ENCODE assay signal across 27 mouse cellular contexts in genomic region chr11:62498802-62499201, GRCm38 (mm10). TPM values are rescaled to one million over a fixed set of nuclear protein-coding genes. Genes with fewer than 3 reads are reported as not detected.
DNase-seq lines count a peak whose midpoint lies in the region; ATAC-seq and TF ChIP-seq lines count a peak whose summit lies in the region.
"Had no signal": no experiment of that assay in that cellular context is flagged by ENCODE, and none has a peak within 500 bp of the region (broad histone marks: within the 10 kb centered on the region; RNA-seq: fewer than 3 reads in every experiment).

No protein-coding gene starts in this region.

- no peak overlapping the region for H3K9ac ChIP-seq in ES-Bruce4 (ENCODE audit: low read depth, poor library complexity, severe bottlenecking)
- H3K9ac ChIP-seq in ES-E14 (ENCODE audit: insufficient read depth, low read depth, low read length, poor library complexity, severe bottlenecking): no peak overlapping the region; the same call in 1 of the 2 replicates
- H3K9ac ChIP-seq in midbrain, embryonic 14.5 days (replicated peaks; ENCODE audit: low read length): no peak overlapping the region

- DNase-seq in ES-CJ7 (ENCODE audit: low read depth, low spot score) (peak; percentile 63), ES-E14 (ENCODE audit: low read depth, low spot score) (no peak), R1 (ENCODE audit: low read depth, low spot score) (peak; percentile 78)
- DNase-seq in forebrain, embryonic 10.5 days (ENCODE audit: extremely low spot score, low spot score): no peak
- no peak for DNase-seq in B cell, adult 2 months
- no peak for DNase-seq in midbrain, embryonic 14.5 days
- DNase-seq: adrenal gland, adult 2 months; adrenal gland, adult 8-10 months; adrenal gland, postnatal 10 days; adrenal gland, postnatal 14 days; adrenal gland, postnatal 25 days; adrenal gland, postnatal 36 days; cerebellum, adult 11 months; cerebellum, adult 11-12 months; cerebellum, adult 18-20 months; cerebellum, adult 2 months; cerebellum, adult 8-10 months; cerebellum, adult 9-10 months; cerebellum, adult 9-11 months; cerebellum, postnatal 10 days had no signal

- no peak for TF ChIP-seq CTCF in ES-Bruce4 (IDR thresholded peaks at IDR 0.05; ENCODE audit: low read depth, low read length)

- H3K27ac ChIP-seq in ES-Bruce4 (ENCODE audit: insufficient read depth, low read length) (peak overlapping the region; percentile 34), ES-E14 (ENCODE audit: insufficient read depth, low read depth, low read length, poor library complexity, severe bottlenecking) (peak overlapping the region; percentile 69; the same call in 1 of the 2 replicates)
- H3K27ac ChIP-seq in forebrain, embryonic 10.5 days: no peak overlapping the region
- H3K27ac ChIP-seq in midbrain, embryonic 14.5 days (replicated peaks; ENCODE audit: low read depth, low read length): no peak overlapping the region

- TF ChIP-seq EP300 in ES-Bruce4 (IDR thresholded peaks at IDR 0.05; ENCODE audit: insufficient read depth, low read depth, low read length): no peak

- H3K4me3 ChIP-seq in ES-Bruce4 (ENCODE audit: low read depth, low read length) (no peak overlapping the region), ES-E14 (ENCODE audit: insufficient read depth in 1 of 2, low read depth in 1 of 2, low read length in 2 of 2, poor library complexity in 1 of 2, severe bottlenecking in 1 of 2) (no peak overlapping the region)
- H3K4me3 ChIP-seq in forebrain, embryonic 10.5 days: no peak overlapping the region
- H3K4me3 ChIP-seq in midbrain, embryonic 14.5 days (replicated peaks; ENCODE audit: low read depth, low read length): no peak overlapping the region

- H3K27me3 ChIP-seq in ES-Bruce4 (ENCODE audit: control insufficient read depth, insufficient read depth, low read length, poor library complexity, severe bottlenecking): no peaks in the 10 kb centered on the region
- no peaks in the 10 kb centered on the region for H3K27me3 ChIP-seq in forebrain, embryonic 10.5 days (ENCODE audit: poor library complexity, severe bottlenecking)
- H3K27me3 ChIP-seq in midbrain, embryonic 14.5 days (ENCODE audit: control insufficient read depth, insufficient read depth, low read length): no peaks in the 10 kb centered on the region
- H3K27me3 ChIP-seq: CH12.LX, Patski had no signal

- WGBS in forebrain, embryonic 10.5 days: 77% methylated on average over 2 of the region's 2 CpGs
- WGBS in midbrain, embryonic 14.5 days: 75% methylated on average over 2 of the region's 2 CpGs

- H3K4me1 ChIP-seq in ES-Bruce4 (ENCODE audit: control insufficient read depth, insufficient read depth, low read length): peaks cover 6% of the 10 kb centered on the region
- peaks cover 13 to 34% of the 10 kb centered on the region in 2 experiments for H3K4me1 ChIP-seq in ES-E14 (ENCODE audit: control insufficient read depth in 2 of 2, insufficient read depth in 2 of 2, low read length in 2 of 2, poor library complexity in 1 of 2)
- H3K4me1 ChIP-seq in forebrain, embryonic 10.5 days: peaks cover 22% of the 10 kb centered on the region
- H3K4me1 ChIP-seq in midbrain, embryonic 14.5 days (ENCODE audit: control insufficient read depth, insufficient read depth, low read length): no peaks in the 10 kb centered on the region

- H3K9me3 ChIP-seq in ES-Bruce4 (replicated peaks; ENCODE audit: control insufficient read depth, insufficient read depth, low read length, poor library complexity, severe bottlenecking) (no peaks in the 10 kb centered on the region), ES-E14 (ENCODE audit: control insufficient read depth, insufficient read depth, low read depth, low read length) (no peaks in the 10 kb centered on the region)
- H3K9me3 ChIP-seq in forebrain, embryonic 10.5 days: no peaks in the 10 kb centered on the region
- H3K9me3 ChIP-seq in midbrain, embryonic 14.5 days (ENCODE audit: control insufficient read depth, low read length): no peaks in the 10 kb centered on the region
- H3K9me3 ChIP-seq: G1E had no signal

- in situ Hi-C loops in ES-E14 (cut with MboI; ENCODE audit: low sequenced_read_pairs in 2 of 2, unreplicated experiment in 2 of 2): no loop called here

- ATAC-seq in cerebellum, adult (ENCODE audit: insufficient number of reproducible peaks, low FRiP score, low TSS enrichment): no peak
- no peak for ATAC-seq in midbrain, embryonic 14.5 days (ENCODE audit: low FRiP score, low TSS enrichment)
- ATAC-seq: activated CD4-positive, CD25-positive, alpha-beta regulatory T cell, adult 4 months; CD4-positive, CD25-positive, alpha-beta regulatory T cell, adult 4 months; Patski had no signal

- H3K36me3 ChIP-seq in ES-Bruce4 (ENCODE audit: control insufficient read depth, insufficient read depth, low read length, poor library complexity, severe bottlenecking) (no peaks in the 10 kb centered on the region; the same call in 1 of the 2 replicates), ES-E14 (ENCODE audit: control insufficient read depth, insufficient read depth, low read length, poor library complexity, severe bottlenecking) (no peaks in the 10 kb centered on the region)
- H3K36me3 ChIP-seq in forebrain, embryonic 10.5 days (replicated peaks): 0 out of 2 replicates have a peak, but pooled peaks cover under 1% of the 10 kb centered on the region
- no peaks in the 10 kb centered on the region for H3K36me3 ChIP-seq in midbrain, embryonic 14.5 days (ENCODE audit: control insufficient read depth, insufficient read depth, low read length)

- no peak for TF ChIP-seq POLR2A in ES-Bruce4 (IDR thresholded peaks at IDR 0.05; ENCODE audit: insufficient read depth, low read length)

- H3K4me2 ChIP-seq in midbrain, embryonic 14.5 days (ENCODE audit: low read length): no peak overlapping the region

TF ChIP-seq in ES-E14, 5 proteins besides CTCF, POLR2A, EP300 and RAD21:
- TF ChIP-seq HCFC1 (IDR thresholded peaks at IDR 0.05; ENCODE audit: borderline replicate concordance, insufficient read depth, low read length) (no peak), MAFK (IDR thresholded peaks at IDR 0.05; ENCODE audit: insufficient read depth, low read depth, low read length) (no peak), CHD2 (IDR thresholded peaks at IDR 0.05; ENCODE audit: low read depth, low read length) (no peak), ZNF384 (IDR thresholded peaks at IDR 0.05; ENCODE audit: low read depth, low read length) (no peak), ZC3H11A (IDR thresholded peaks at IDR 0.05; ENCODE audit: borderline replicate concordance, low read depth, low read length) (no peak)

RNA-seq across cellular contexts. Expression of gene Cenpv, which starts 40.3 kb away (rescaled TPM):
- 66.9 and 77.3 TPM in 2 replicates for polyA plus RNA-seq in ES-Bruce4 (2011; ENCODE audit: insufficient read depth, insufficient read length, low read depth, missing spikeins)
- total RNA-seq in ES-E14 (2012; rRNA removed): 66.5 and 68.0 TPM in 2 replicates
- polyA plus RNA-seq in forebrain, embryonic 10.5 days (2016; fragmentation: Nextera tagmentation; extraction: Ambion mirVana): 35.6 and 38.6 TPM in 2 replicates
- 72.2 and 89.3 TPM in 2 replicates for polyA plus RNA-seq in midbrain, embryonic 14.5 days (2014; fragmentation: Nextera tagmentation; extraction: Ambion mirVana)

RNA-seq across cellular contexts. Expression of gene Ncor1, which starts 40.5 kb away (rescaled TPM):
- polyA plus RNA-seq in ES-Bruce4 (2011; ENCODE audit: insufficient read depth, insufficient read length, low read depth, missing spikeins): 281 and 327 TPM in 2 replicates
- 186 and 206 TPM in 2 replicates for total RNA-seq in ES-E14 (2012; rRNA removed)
- polyA plus RNA-seq in forebrain, embryonic 10.5 days (2016; fragmentation: Nextera tagmentation; extraction: Ambion mirVana): 125 and 130 TPM in 2 replicates
- 170 and 211 TPM in 2 replicates for polyA plus RNA-seq in midbrain, embryonic 14.5 days (2014; fragmentation: Nextera tagmentation; extraction: Ambion mirVana)

RNA-seq across cellular contexts. Expression of gene Pigl, which starts 40.5 kb away (rescaled TPM):
- polyA plus RNA-seq in ES-Bruce4 (2011; ENCODE audit: insufficient read depth, insufficient read length, low read depth, missing spikeins): 12.7 and 14.1 TPM in 2 replicates
- total RNA-seq in ES-E14 (2012; rRNA removed): 21.9 and 25.8 TPM in 2 replicates
- polyA plus RNA-seq in forebrain, embryonic 10.5 days (2016; fragmentation: Nextera tagmentation; extraction: Ambion mirVana): 19.5 and 19.7 TPM in 2 replicates
- 6.6 and 6.7 TPM in 2 replicates for polyA plus RNA-seq in midbrain, embryonic 14.5 days (2014; fragmentation: Nextera tagmentation; extraction: Ambion mirVana)

RNA-seq across cellular contexts. Expression of gene Ubb, which starts 52.2 kb away (rescaled TPM):
- 626 and 640 TPM in 2 replicates for polyA plus RNA-seq in ES-Bruce4 (2011; ENCODE audit: insufficient read depth, insufficient read length, low read depth, missing spikeins)
- total RNA-seq in ES-E14 (2012; rRNA removed): 1,350 and 1,664 TPM in 2 replicates
- polyA plus RNA-seq in forebrain, embryonic 10.5 days (2016; fragmentation: Nextera tagmentation; extraction: Ambion mirVana): 3,270 and 3,283 TPM in 2 replicates
- 4,878 and 5,143 TPM in 2 replicates for polyA plus RNA-seq in midbrain, embryonic 14.5 days (2014; fragmentation: Nextera tagmentation; extraction: Ambion mirVana)

Comparison
In these comparisons a context has a peak if more than half of its experiments do, and no peak if none do; other contexts are left out.
1. H3K27ac ChIP-seq: peak in ES-Bruce4 (single experiment) and ES-E14 (single experiment); none in forebrain, embryonic 10.5 days (single experiment) and midbrain, embryonic 14.5 days (single experiment).
2. DNase-seq: peak in ES-CJ7 (single experiment) and R1 (single experiment); none in ES-E14 (single experiment), forebrain, embryonic 10.5 days (single experiment), B cell, adult 2 months (0 of 2) and midbrain, embryonic 14.5 days (single experiment).